Mouse (Mus musculus) kidney, embryonic 14.5 days (tissue): ENCODE data around the gene Ell. TPM values are rescaled to one million over a fixed set of nuclear protein-coding genes. Genes with fewer than 3 reads are reported as not detected.

Experiments
- ATAC-seq: fragments of 200-750 bp; cut with Nextera tagmentation; 2 replicates; pipeline ENCODE4 v1.8.0; 2017; ENCODE audit warnings: moderate number of reproducible peaks, mild to moderate bottlenecking, moderate TSS enrichment, moderate library complexity; ENCODE audit not compliant: low FRiP score, low TSS enrichment
- H3K27ac ChIP-seq: fragments of 300-500 bp; sonication (generic); 2 replicates; pipeline ENCODE4 v1.5.1; 2014; ENCODE audit warnings: low read depth, mild to moderate bottlenecking, low read length, moderate library complexity, mixed read lengths
- H3K27me3 ChIP-seq: fragments of 300-500 bp; sonication (generic); 2 replicates; pipeline ENCODE4 v1.6.1; 2014; ENCODE audit warnings: mild to moderate bottlenecking, low read length; ENCODE audit not compliant: control insufficient read depth, insufficient read depth
- H3K36me3 ChIP-seq: fragments of 300-500 bp; sonication (generic); 2 replicates; pipeline ENCODE4 v1.6.1; 2014; ENCODE audit warnings: low read length, mixed read lengths; ENCODE audit not compliant: control insufficient read depth, insufficient read depth
- H3K4me1 ChIP-seq: fragments of 300-500 bp; sonication (generic); 2 replicates; pipeline ENCODE4 v1.6.1; 2014; ENCODE audit warnings: low read length, mixed read lengths; ENCODE audit not compliant: control insufficient read depth, insufficient read depth
- H3K4me2 ChIP-seq: fragments of 300-500 bp; sonication (generic); replicated peaks from 2 replicates; pipeline ENCODE4 v1.6.1; 2014; ENCODE audit warnings: low read depth, mild to moderate bottlenecking, low read length
- H3K4me3 ChIP-seq: fragments of 300-500 bp; sonication (generic); 2 replicates; pipeline ENCODE4 v1.5.1; 2014; ENCODE audit warnings: mild to moderate bottlenecking, low read length
- H3K9ac ChIP-seq: fragments of 300-500 bp; sonication (generic); 2 replicates; pipeline ENCODE4 v1.6.1; 2014; ENCODE audit warnings: low read depth, mild to moderate bottlenecking, low read length, moderate library complexity
- H3K9me3 ChIP-seq: fragments of 300-500 bp; sonication (generic); 2 replicates; pipeline ENCODE4 v1.6.1; 2016; ENCODE audit warnings: low read length; ENCODE audit not compliant: control insufficient read depth
- WGBS: fragments of 180-500 bp; shearing (Covaris S2); extraction: QIAGEN DNeasy Blood & Tissue Kit; methylation state at CpG from one replicate; pipeline ENCODE4 v1.1.7; 2014; 5-methylcytosine and 5-hydroxymethylcytosine counted together
- polyA plus RNA-seq: library from polyadenylated mRNA; unstranded; fragments of >200 nt; fragmentation: Nextera tagmentation; extraction: Ambion mirVana; gene quantifications from 2 replicates; pipeline ENCODE4 v1.2.1, GENCODE M21; 2014

The Ell gene
- polyA plus RNA-seq, 1 experiment from 2014 or later, result 22.4 TPM

DNA sequence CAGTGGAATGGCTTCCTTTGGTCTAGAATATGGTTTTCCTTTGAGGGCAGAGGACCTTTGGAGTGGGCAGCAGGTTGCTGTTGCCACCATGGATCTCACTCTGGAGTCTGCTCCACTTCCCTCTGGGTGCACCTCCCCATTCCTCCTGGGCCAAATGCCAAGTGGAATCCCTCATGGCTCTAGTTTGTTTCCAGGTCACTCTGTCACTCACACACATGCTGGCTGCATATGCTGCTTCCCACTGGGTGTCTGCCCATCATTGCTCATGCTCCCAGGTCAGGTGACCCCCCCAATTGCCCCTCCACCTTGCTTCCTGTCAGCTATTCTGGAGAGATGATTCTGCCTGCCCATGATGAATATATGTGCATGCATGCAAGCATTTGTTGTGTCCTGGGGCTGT, 14.5 kb downstream of the Ell start:
- H3K4me3 ChIP-seq, result no peak overlapping the region
- no peaks in the 10 kb centered on the region for H3K36me3 ChIP-seq
- H3K9ac ChIP-seq, result no peak overlapping the region
- H3K4me1 ChIP-seq, result 0 out of 2 replicates have a peak, but pooled peaks cover 18% of the 10 kb centered on the region
- H3K27ac ChIP-seq, result no peak overlapping the region; the same call in 1 of the 2 replicates
- no peaks in the 10 kb centered on the region for H3K27me3 ChIP-seq
- no peak for ATAC-seq
- H3K4me2 ChIP-seq, result no peak overlapping the region
- H3K9me3 ChIP-seq, result no peaks in the 10 kb centered on the region

GRCm38 (mm10) chr8:70555079-70555747, 16.0 kb downstream of the Ell start:
- no peak for ATAC-seq
- H3K36me3 ChIP-seq, result no peaks in the 10 kb centered on the region
- WGBS, result 85% methylated on average over 4 of the region's 4 CpGs
- H3K27ac ChIP-seq, result no peak overlapping the region; the same call in 1 of the 2 replicates
- H3K4me3 ChIP-seq, result no peak overlapping the region
- no peaks in the 10 kb centered on the region for H3K9me3 ChIP-seq
- no peak overlapping the region for H3K9ac ChIP-seq
- H3K4me2 ChIP-seq, result no peak overlapping the region
- H3K27me3 ChIP-seq, result no peaks in the 10 kb centered on the region
- peaks cover 24% of the 10 kb centered on the region for H3K4me1 ChIP-seq

GRCm38 (mm10) chr8:70558334-70558733, 19.1 kb downstream of the Ell start:
- Histone ChIP-seq H3K4me3 (no peak overlapping the region), H3K9me3 (no peaks in the 10 kb centered on the region), H3K27me3 (no peaks in the 10 kb centered on the region), H3K27ac (no peak overlapping the region), H3K9ac (no peak overlapping the region), H3K4me1 (peaks cover 17% of the 10 kb centered on the region), H3K4me2 (no peak overlapping the region), H3K36me3 (no peaks in the 10 kb centered on the region)
- no peak for ATAC-seq
- 73% methylated on average over 4 of the region's 4 CpGs for WGBS

GRCm38 (mm10) chr8:70558983-70559382, 19.7 kb downstream of the Ell start:
- H3K4me2 ChIP-seq, result no peak overlapping the region
- 85% methylated on average over 3 of the region's 3 CpGs for WGBS
- H3K36me3 ChIP-seq, result no peaks in the 10 kb centered on the region
- no peak overlapping the region for H3K27ac ChIP-seq
- H3K4me3 ChIP-seq, result no peak overlapping the region
- ATAC-seq, result no peak
- H3K9ac ChIP-seq, result no peak overlapping the region
- H3K4me1 ChIP-seq, result peaks cover 15% of the 10 kb centered on the region
- H3K9me3 ChIP-seq, result no peaks in the 10 kb centered on the region
- H3K27me3 ChIP-seq, result no peaks in the 10 kb centered on the region

GRCm38 (mm10) chr8:70560096-70560495, 20.8 kb downstream of the Ell start:
- ATAC-seq, result no peak
- no peaks in the 10 kb centered on the region for H3K9me3 ChIP-seq
- no peak overlapping the region for H3K4me3 ChIP-seq
- 72% methylated on average over 2 of the region's 2 CpGs for WGBS
- H3K27ac ChIP-seq, result peak overlapping the region; percentile 19; the same call in 1 of the 2 replicates
- no peak overlapping the region for H3K4me2 ChIP-seq
- H3K9ac ChIP-seq, result no peak overlapping the region
- no peaks in the 10 kb centered on the region for H3K27me3 ChIP-seq
- H3K36me3 ChIP-seq, result no peaks in the 10 kb centered on the region
- peaks cover 23% of the 10 kb centered on the region for H3K4me1 ChIP-seq

GRCm38 (mm10) chr8:70560564-70560963, 21.3 kb downstream of the Ell start:
- Histone ChIP-seq H3K9me3 (no peaks in the 10 kb centered on the region), H3K4me1 (peaks cover 26% of the 10 kb centered on the region), H3K4me2 (no peak overlapping the region), H3K9ac (no peak overlapping the region), H3K36me3 (no peaks in the 10 kb centered on the region), H3K4me3 (no peak overlapping the region), H3K27ac (peak overlapping the region; percentile 59; the same call in 1 of the 2 replicates), H3K27me3 (no peaks in the 10 kb centered on the region)
- peak; percentile 54; the same call in 1 of the 2 replicates for ATAC-seq
- 72% methylated on average over 3 of the region's 3 CpGs for WGBS

GRCm38 (mm10) chr8:70561357-70561756, 22.1 kb downstream of the Ell start:
- Histone ChIP-seq H3K4me2 (no peak overlapping the region), H3K27ac (peak overlapping the region; percentile 59; the same call in 1 of the 2 replicates), H3K4me1 (peaks cover 27% of the 10 kb centered on the region), H3K9ac (no peak overlapping the region), H3K4me3 (no peak overlapping the region), H3K27me3 (no peaks in the 10 kb centered on the region), H3K9me3 (no peaks in the 10 kb centered on the region), H3K36me3 (no peaks in the 10 kb centered on the region)
- WGBS, result 49% methylated on average over 4 of the region's 4 CpGs
- no peak for ATAC-seq

GRCm38 (mm10) chr8:70561809-70562535, 22.7 kb downstream of the Ell start:
- Histone ChIP-seq H3K4me1 (peaks cover 27% of the 10 kb centered on the region), H3K9ac (no peak overlapping the region), H3K9me3 (no peaks in the 10 kb centered on the region), H3K27me3 (no peaks in the 10 kb centered on the region), H3K36me3 (no peaks in the 10 kb centered on the region), H3K4me2 (no peak overlapping the region), H3K4me3 (no peak overlapping the region), H3K27ac (peak overlapping the region; percentile 59; the same call in 1 of the 2 replicates)
- no peak for ATAC-seq
- 66% methylated on average over 7 of the region's 7 CpGs for WGBS

GRCm38 (mm10) chr8:70562802-70563201, 23.5 kb downstream of the Ell start:
- Histone ChIP-seq H3K36me3 (no peaks in the 10 kb centered on the region), H3K27ac (no peak overlapping the region), H3K9me3 (no peaks in the 10 kb centered on the region), H3K4me3 (no peak overlapping the region), H3K4me1 (peaks cover 27% of the 10 kb centered on the region), H3K4me2 (no peak overlapping the region), H3K27me3 (no peaks in the 10 kb centered on the region), H3K9ac (no peak overlapping the region)
- ATAC-seq, result no peak
- WGBS, result 79% methylated on average over 3 of the region's 3 CpGs
